Mouse (Mus musculus): ENCODE results near the gene Rhcg. TPM values are rescaled to one million over a fixed set of nuclear protein-coding genes. Genes with fewer than 3 reads are reported as not detected.
A peak's percentile ranks its signal among the peaks of the same experiment; 100 is the strongest.

Gene Rhcg
- total RNA-seq, 2 experiments from 2014 or later: not detected

DNA sequence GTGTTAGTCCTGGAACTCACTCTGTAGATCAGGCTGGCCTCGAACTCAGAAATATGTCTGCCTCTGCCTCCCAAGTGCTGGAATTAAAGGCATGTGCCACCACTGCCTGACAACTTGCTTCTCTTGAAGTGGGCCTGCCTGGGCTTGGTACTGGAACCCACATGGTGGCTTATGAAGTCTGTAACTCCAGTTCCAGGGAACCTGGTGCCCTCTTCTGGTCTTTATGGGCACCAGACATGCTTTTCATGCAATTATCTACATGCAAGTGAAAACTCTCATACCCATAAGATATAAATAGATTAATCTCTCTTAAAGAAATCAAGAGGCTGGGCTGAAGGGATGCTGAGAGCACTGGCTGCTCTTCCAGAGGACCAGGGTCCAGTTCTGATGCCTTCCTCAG is 58.8 kb downstream of the Rhcg start:
- ATAC-seq (replicated peaks; ENCODE audit: low FRiP score, poor library complexity, severe bottlenecking): no peak

DNA sequence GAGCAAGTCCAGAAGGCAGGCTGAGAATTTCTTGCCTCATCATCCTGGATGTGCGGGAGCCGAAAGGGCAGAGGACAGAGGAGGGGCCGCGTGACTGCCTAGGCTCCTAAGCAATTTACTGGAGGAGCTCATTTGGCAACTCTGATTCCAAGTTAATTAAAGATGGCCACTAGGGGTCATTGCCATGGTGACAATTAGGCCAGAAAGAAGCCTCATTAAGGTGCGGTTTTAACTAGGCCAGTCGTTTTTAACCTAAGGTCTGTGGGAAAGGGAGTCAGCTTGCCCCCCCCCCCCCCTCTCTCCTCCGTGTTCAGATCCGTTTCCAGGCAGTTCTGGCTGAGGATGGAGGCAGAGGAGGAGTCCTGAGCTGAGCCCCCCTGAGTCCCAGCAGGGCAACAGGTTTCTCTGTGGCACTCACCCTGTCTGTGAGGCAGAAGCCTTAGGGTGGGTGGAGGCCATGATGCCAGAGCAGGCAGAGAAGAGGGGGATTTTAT is 59.7 kb downstream of the Rhcg start:
- no peak for ATAC-seq (replicated peaks; ENCODE audit: low FRiP score, poor library complexity, severe bottlenecking)

DNA sequence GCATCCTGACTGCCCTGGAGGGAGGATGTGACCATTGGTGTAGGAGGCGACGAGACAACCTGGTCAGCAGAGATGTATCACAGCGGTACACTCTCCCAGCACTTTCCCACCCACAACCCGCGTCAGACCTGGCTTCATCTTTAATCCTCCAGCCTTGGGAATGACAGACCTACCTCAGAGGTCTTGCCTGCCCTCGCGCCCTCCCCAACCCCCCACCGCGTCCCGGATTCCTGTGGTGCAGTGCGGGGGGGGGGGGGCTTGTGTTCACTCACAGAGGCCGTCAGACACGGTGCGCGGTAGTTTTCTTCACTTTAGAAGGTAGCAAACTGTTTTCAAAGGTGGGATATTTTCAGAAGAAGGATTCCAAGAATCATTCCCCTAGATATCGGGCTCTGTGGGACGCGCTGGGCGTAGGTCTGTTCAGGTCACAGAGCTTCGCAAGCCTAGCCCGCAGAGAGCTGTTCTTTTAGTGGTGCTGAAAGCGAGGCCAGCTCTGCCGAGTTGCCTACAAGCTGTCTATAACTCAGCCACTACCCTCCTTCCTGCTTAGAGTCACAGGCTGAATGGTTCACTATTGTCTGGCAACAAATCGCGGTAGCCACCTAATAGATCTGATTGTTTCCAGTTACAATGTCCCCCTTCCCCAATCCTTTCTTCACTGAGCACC is 62.0 kb downstream of the Rhcg start:
- ATAC-seq (replicated peaks; ENCODE audit: low FRiP score, poor library complexity, severe bottlenecking): no peak

DNA sequence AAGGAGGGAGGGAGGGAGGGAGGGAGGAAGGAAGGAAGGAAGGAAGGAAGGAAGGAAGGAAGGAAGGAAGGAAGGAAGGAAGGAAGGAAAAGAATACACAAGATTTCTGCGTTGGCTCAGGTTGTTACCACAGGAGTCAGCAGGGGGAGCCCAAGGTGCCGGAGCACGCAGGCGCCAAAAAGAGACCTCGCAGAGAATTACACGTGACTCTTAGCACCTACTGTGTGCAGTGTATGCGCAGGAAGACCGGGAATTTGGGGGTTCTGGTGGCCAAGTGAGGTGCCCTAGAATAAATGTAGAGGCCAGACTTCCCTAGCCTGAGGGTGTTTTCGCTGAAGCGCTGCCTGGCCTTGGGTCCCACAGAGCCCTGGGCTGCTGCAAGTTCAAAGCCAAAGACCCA is 64.8 kb downstream of the Rhcg start:
- ATAC-seq (replicated peaks; ENCODE audit: low FRiP score, poor library complexity, severe bottlenecking): no peak

DNA sequence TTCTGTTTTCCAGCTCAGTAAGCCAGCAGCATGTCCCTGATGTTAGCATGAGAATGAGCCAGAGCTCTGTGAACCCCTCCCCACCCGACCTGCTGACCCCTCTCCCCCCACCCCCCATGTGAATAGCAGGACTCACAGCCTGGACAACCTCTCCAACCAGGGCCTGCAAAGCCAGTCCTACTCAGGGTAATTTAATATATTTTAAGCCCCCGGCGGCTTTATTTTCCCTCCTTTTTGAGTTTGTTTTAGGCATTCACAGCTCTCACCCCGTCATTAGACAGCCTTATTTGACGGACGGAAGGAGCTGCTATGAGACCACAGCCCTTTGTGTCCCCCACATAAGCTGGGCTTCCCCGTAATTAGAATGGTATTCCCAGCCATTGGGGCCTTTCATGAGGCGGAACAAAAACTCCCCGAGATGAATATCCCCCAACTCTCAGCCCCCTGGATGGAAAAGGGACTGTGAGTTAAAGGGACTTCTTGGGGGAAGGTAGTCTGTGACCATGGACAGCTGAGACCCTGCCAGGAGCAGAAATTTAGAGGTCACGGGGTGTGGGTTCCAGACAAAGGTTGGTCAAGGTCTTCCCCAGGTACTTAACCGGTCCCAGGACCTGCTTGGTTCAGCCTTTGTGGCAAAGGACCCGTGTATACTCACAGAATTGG is 68.4 kb downstream of the Rhcg start:
- no peak for ATAC-seq (replicated peaks; ENCODE audit: low FRiP score, poor library complexity, severe bottlenecking)

DNA sequence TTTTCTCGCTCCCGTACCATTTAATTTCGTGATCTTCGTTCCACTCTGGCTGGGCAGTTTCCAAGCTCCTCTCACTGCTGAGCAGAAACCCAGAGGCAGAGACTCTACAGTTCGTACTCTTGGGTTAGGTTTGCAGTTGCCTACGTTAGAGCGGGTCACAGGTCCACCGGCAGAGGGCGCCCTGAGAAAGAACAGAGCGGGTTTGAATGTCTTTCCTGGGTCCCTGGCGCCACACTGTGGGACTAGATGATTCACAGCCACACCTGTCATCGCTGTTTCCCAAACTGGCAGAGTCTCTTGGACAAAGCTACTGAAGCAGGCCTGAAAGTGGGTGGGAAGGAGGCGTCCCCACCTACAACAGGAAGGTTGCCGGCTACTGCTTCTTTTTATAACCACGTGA is 70.4 kb downstream of the Rhcg start:
- ATAC-seq (replicated peaks; ENCODE audit: low FRiP score, poor library complexity, severe bottlenecking): 0 out of 2 replicates have a peak, but pooled peaks have one; percentile 42

DNA sequence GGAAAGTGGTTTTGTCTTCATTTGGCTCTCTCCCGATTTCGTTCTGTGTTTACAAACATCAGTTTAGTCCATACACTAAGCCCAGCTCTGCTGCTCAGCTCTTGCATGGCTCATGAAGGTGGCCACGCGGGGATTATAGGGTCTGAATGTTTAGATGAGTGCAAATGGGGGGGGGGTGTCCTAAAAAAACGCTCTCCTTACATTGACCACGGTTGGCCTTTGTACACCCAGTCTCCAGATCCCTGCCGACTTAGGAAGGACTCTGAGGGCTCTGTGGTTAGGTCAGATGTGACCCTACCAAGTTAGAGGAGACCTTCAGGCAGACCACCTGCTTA is 72.4 kb downstream of the Rhcg start:
- no peak for ATAC-seq (replicated peaks; ENCODE audit: low FRiP score, poor library complexity, severe bottlenecking)

DNA sequence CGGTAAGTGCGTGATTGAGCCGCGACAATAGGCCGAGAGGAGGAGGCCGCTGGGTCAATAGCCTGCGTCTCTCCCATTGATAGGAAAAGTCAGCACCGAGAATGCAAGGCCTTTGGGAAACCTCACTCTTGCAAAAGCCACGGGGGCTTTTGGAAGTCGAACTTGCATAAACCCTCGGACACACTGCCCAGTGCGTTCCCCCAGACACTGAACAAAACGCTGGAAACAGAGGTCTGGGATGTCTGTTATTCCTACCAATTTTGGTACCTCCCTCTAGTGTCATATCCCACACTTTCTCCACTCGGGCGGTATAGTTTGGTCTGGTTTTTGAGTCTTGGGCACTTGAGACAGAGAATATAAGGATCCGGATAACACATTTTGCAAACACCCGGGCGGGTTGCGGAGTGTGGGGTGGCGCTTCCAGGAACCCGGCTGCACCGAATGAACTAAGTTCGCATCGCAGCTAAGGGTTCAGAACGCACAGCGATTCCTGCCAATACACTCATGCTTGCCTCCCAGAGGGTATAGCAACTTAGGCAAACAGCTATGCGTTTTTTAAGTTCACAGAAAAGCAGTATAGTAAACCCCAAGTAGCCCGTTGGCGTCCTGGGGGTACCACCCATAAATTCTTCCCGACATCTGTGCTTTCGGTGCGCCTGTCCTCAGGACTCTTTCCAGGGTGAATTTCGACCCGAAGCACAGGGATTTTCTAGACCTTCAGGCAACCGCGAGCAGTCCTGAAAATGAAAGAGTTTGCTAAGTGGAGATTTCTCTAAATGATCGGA is 73.0 kb downstream of the Rhcg start:
- ATAC-seq (replicated peaks; ENCODE audit: low FRiP score, poor library complexity, severe bottlenecking): no peak

Other genes starting within 250 kb of the Rhcg start
- not detected in 2 replicates for gene Rlbp1, start 230.6 kb downstream of the Rhcg start, total RNA-seq (2015; ENCODE audit: low replicate concordance)
- not detected in 2 replicates for gene Rlbp1, start 230.6 kb downstream of the Rhcg start, total RNA-seq (2017; ENCODE audit: low replicate concordance)
- 17.3 and 20.1 TPM in 2 replicates for gene Fanci, start 225.7 kb downstream of the Rhcg start, total RNA-seq (2015; ENCODE audit: low replicate concordance)
- gene Fanci, start 225.7 kb downstream of the Rhcg start, total RNA-seq (2017; ENCODE audit: low replicate concordance): 30.4 and 63.0 TPM in 2 replicates
- gene Polg, start 151.3 kb downstream of the Rhcg start, total RNA-seq (2015; ENCODE audit: low replicate concordance): 14.7 and 28.5 TPM in 2 replicates
- gene Polg, start 151.3 kb downstream of the Rhcg start, total RNA-seq (2017; ENCODE audit: low replicate concordance): 50.2 and 51.1 TPM in 2 replicates
- gene Ticrr, start 42.5 kb upstream of the Rhcg start, total RNA-seq (2015; ENCODE audit: low replicate concordance): 52.3 and 68.3 TPM in 2 replicates
- 52.8 and 65.1 TPM in 2 replicates for gene Ticrr, start 42.5 kb upstream of the Rhcg start, total RNA-seq (2017; ENCODE audit: low replicate concordance)
- gene Kif7, start 98.1 kb upstream of the Rhcg start, total RNA-seq (2015; ENCODE audit: low replicate concordance): not detected in 2 replicates
- gene Kif7, start 98.1 kb upstream of the Rhcg start, total RNA-seq (2017; ENCODE audit: low replicate concordance): 0.13 TPM in 1 of 2 replicates, not detected in the other
- gene Plin1, start 115.2 kb upstream of the Rhcg start, total RNA-seq (2015; ENCODE audit: low replicate concordance): not detected in 2 replicates
- gene Plin1, start 115.2 kb upstream of the Rhcg start, total RNA-seq (2017; ENCODE audit: low replicate concordance): not detected in 2 replicates
- gene Pex11a, start 125.5 kb upstream of the Rhcg start, total RNA-seq (2015; ENCODE audit: low replicate concordance): 1.3 and 4.0 TPM in 2 replicates
- not detected in 2 replicates for gene Pex11a, start 125.5 kb upstream of the Rhcg start, total RNA-seq (2017; ENCODE audit: low replicate concordance)
- not detected in 2 replicates for gene Wdr93, start 125.5 kb upstream of the Rhcg start, total RNA-seq (2015; ENCODE audit: low replicate concordance)
- not detected in 2 replicates for gene Wdr93, start 125.5 kb upstream of the Rhcg start, total RNA-seq (2017; ENCODE audit: low replicate concordance)
- not detected in 2 replicates for gene Mesp1, start 176.1 kb upstream of the Rhcg start, total RNA-seq (2015; ENCODE audit: low replicate concordance)
- gene Mesp1, start 176.1 kb upstream of the Rhcg start, total RNA-seq (2017; ENCODE audit: low replicate concordance): not detected in 2 replicates
- gene Mesp2, start 193.1 kb upstream of the Rhcg start, total RNA-seq (2015; ENCODE audit: low replicate concordance): not detected in 2 replicates
- gene Mesp2, start 193.1 kb upstream of the Rhcg start, total RNA-seq (2017; ENCODE audit: low replicate concordance): not detected in 2 replicates
- not detected in 2 replicates for gene Anpep, start 243.4 kb upstream of the Rhcg start, total RNA-seq (2015; ENCODE audit: low replicate concordance)
- not detected in 2 replicates for gene Anpep, start 243.4 kb upstream of the Rhcg start, total RNA-seq (2017; ENCODE audit: low replicate concordance)

All from erythroid progenitor cell, adult 5-6 weeks (primary cell).